Mouse (Mus musculus) right cerebral cortex, postnatal 14 days (tissue): Measurements from ENCODE around the gene Rabep1.

Source experiments
- DNase-seq: peaks from one replicate; pipeline ENCODE4 v3.0.0; 2022

The Rabep1 gene

DNA sequence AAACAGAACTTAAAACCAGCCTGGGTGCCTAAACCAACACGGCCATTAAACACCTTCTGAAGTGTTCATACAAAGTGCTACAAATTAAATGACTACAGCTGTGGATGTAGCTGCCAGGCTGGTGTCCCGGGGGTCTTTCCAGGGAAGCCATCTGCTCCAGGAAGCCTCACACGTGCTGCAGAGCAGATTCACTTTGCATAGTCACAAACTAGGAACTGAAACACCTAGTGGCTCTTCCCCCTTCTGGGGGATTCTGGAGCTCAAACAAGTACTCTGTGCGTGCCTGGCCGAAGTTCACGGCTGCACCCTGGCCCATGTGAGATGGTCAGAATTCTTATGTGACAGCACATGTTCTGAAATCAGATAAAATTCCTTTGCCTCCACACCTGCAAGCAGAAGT is 135.7 kb downstream of the Rabep1 start:
- DNase-seq = no peak

DNA sequence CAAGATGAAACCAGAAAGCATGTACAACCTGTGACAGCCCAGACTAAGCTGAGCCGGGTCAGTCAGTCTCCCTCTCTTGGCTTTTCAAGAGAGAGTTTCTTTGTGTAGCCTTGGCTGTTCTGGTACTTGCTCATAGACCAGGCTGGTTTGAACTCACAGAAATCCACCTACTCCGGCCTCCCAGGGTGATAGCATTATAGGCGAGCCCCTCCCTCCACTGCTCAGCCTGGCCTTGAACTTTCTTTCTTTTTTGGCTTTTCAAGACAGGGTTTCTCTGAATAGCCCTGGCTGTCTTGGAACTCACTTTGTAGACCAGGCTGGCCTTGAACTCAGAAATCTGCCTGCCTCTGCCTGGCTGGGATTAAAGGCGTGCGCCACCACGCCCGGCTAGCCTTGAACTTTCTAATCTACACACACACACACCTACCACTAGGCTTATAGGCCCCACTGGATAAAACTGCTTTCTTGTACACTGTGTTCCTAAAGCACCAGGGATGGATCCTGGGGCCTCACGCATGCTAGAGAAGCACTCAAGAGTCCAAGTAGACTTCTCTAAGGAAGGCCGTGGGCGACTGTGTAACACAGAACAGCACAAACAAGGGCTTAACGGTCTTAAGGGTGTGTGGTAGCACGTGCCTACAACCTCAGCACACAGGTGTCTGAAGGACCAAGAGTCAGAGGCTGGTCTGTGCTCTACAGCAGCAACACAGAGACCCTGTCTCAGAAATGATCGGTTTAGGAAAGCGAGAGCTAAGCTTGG is 136.4 kb downstream of the Rabep1 start:
- no peak for DNase-seq

GRCm38 (mm10) chr11:70982030-70982429 is 137.5 kb downstream of the Rabep1 start:
- no peak for DNase-seq

DNA sequence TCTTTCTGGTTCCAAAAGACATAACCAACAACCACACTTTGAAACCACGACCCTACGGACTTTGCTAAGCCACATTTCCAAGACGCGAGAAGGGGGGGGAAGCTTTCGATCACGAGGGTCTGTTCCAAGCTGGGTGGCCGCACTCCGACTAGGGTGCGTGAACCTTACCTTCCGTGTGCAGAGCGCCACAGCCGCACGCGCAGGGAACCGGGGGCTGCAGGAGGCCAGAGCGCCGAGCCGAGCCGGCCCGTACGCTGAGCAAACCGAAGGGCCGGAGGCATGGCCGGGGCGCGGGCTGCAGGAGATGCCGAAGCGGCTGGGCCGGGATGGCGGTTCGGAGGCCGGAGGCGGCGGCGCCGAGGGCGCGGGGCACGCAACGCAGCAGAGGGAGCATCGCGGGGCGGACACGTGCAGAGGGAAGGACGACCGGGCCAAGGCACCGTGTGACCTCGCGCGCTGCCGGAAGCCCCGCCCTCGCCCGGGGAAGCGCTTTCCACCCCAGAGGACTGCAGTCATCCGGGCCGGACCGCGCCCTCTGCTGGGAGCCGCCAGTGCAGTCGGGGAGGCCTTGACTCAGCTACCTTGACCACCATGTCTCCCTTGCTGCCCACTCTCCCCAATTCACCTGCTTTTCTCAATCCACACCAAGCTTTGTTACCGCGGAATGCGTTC is 138.1 kb downstream of the Rabep1 start, which contains the start of gene C1qbp:
Gene C1qbp (minus strand): TSS at position 470 of the 672 bp plus-strand sequence.
- DNase-seq = peak; percentile 96
